Mouse (Mus musculus) ovary, postnatal 10 days (tissue): Measurements from ENCODE around the gene Poc5.

Experiments
- DNase-seq: peaks from one replicate; pipeline ENCODE4 v3.0.0; 2022; ENCODE audit warnings: low spot score

The Poc5 gene

DNA sequence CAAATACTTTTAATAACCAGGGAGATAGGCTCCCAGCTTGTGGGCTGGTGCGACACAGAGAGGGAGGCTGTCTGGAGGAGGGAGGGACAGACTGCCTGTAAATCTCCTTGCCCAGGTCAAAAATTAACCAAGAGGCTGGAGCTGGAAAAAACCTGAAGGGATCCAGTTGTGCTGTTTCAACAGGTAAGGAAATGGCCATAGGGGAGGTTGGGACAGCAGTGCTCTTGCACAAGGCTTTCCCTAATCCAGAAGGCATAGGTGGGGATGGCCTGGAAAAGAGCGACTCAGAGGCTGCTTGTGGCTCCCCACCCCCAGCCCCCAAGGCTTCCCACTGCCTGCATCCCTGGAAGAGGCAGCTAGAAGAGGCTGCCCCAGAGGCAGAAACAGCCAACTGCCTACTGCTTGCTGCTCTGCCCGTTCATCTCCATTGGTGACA lies 44.3 kb downstream of the Poc5 start:
- no peak for DNase-seq

DNA sequence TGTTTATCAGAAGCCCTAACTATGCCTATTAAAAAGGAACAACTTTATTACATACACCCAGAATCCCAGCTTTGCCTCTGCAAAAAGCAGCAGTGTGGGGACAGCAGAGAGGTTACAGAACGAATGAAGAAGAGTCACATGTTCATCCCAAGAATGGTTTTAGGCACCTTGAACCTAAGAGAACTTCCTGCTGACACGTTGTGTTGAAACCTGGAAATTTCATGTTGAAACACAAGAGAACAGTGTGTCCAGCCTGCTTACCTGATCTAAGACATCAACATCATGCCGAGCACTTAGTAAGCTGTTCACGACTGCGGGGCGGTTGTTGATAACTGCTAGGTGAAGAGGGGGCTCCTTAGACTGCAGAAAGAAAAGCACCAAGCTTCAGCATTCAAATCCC lies 44.9 kb downstream of the Poc5 start:
- DNase-seq: no peak

DNA sequence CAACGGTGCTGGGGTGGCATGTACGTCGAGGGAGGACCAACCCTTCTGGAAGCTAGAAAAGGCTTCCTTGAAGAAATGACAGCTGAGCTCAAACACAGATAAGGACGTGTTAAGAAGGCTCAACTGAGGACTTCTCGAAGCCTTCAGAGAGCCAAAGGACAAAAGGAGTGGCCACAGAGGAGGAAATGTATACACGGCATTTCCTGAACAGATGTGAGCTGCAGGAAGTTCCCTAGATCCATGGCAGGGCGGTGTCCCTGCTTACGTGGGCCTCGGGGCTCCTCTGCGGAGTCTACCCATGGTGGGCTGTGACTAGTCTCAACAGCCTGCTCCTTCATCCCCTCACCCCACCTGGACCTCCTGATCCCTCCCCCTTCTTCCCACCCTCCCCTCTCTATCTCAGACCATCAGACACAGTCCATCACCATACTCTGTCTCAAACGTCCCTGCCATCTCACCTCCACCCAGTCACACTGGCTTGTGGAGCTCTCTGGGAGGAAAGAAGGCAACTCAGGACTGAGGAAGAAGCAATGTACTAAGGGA lies 45.6 kb downstream of the Poc5 start:
- no peak for DNase-seq

DNA sequence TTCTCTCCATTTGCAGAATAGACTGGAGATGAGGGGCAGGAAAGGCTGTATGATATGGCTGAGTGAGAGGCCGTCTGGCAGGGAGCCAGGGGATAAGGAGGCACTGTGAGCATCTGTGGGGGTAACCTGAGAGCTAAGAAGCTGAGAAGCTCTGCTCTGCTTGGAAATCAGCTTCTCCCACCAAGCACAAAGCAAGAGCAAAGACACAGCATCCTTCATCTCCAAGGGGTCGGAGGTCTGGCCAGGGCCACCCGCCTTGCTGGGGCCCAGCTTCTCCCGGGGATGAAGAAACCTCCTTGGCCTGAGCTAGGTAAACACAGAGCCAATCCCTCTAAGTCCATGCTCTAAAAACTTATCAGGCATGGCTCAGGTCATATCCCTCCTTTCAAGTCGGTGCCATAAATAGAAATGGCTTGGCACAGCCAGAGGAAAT lies 46.8 kb downstream of the Poc5 start:
- DNase-seq: no peak

DNA sequence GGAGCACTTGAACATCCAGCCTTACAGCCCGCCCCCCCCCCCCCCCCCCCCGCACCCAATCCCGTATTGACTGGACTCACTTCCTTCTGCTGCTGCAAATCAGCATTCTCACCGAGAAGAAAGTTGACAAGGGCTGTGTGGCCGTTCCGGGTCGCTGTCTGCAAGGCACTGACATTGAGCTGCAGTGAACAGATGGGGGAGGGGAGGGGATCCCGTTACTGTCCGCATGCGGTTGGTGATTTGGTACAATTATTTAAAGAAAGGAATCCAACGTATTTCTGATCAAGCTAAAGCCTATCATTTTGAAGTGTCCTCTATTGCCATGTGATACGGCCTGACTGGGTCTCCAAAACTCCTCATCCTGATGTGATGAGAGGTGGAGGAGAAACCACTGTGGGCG lies 47.7 kb downstream of the Poc5 start:
- DNase-seq: no peak

DNA sequence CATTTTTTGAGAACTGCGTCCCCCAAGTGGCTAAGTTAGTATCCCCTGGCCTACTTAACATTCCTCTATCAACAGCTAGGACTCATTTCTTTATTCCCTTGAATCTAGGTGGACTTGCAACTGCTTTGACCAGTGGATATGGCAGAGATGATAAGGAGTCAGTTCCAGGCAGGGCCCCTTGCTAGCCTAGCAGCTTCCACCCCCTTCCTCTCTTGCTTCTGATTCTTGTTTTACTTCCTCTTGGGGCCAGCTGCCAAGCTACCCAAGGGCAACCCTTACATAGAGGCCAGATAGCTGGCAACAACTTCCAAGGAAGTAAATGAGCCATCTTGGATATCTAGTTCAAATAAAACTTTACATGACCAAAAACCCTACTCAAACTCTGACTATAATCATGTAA lies 48.8 kb downstream of the Poc5 start:
- no peak for DNase-seq

DNA sequence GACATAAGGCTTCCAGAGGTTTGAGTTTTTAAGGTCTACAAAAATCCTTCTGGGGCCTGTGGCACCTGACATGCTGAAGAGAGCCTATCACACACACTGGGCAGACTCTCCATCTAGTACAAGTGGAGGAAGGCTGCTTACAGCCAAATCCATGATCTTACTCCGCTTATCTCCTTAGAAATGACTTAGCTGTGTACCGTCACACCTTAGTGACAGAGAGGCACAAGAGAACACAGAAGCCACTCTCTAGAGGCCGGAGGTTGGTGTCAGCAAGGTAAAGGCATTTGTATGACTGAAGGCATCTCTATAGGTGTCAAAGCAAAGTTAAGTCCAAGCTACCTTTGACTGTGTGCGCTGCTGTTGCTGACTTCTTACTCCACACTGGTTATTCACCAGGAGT lies 52.3 kb downstream of the Poc5 start:
- DNase-seq: no peak

DNA sequence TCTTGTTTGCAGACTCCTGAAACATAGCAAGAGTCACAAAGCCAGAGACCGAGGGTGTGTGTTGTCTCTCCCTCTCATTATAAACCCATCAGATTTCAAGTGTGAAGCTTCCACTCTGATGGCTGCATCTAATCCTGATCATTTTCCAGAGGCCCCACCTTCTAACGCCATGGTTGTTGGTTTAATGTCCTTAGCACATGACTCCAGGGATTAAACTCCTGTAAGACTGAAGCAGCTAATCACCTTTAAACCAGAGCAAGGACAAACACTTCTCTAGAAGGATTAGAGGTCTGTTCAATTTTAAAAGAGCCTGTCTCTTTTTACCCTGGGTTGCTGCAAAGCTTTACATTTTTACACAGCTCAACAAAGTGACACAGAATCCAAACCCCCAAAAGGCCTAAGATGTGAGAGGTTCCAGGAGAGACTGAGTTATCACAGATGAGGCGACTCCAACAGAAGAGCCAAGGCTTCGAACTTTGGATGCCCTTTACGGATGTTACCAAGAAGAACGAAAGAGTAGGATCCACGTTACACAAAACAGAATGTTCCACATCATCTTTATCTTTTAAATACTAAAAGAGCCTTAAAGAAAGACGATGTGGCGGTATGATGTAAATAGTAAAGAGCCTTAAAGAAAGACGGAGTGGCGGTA lies 62.2 kb downstream of the Poc5 start:
- no peak for DNase-seq

DNA sequence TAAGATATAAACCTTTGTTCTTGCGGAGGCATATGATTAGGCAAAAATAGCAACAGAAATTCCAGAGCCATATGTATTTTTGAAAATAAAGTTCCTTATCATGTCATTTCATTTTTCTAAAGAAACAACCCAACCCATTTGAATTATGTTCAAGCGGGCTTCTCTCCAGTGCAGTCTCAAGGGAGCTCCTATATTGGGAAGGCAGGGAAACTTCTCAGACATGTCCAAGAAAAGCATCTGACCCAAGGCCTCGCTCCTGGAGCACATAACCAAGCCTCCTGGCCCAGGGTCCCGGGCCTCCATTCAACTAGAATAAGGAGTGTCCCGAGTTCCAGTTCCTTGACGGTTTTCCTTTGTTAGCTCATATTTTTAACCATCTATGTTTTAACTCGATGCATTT lies 62.8 kb downstream of the Poc5 start:
- DNase-seq: no peak

DNA sequence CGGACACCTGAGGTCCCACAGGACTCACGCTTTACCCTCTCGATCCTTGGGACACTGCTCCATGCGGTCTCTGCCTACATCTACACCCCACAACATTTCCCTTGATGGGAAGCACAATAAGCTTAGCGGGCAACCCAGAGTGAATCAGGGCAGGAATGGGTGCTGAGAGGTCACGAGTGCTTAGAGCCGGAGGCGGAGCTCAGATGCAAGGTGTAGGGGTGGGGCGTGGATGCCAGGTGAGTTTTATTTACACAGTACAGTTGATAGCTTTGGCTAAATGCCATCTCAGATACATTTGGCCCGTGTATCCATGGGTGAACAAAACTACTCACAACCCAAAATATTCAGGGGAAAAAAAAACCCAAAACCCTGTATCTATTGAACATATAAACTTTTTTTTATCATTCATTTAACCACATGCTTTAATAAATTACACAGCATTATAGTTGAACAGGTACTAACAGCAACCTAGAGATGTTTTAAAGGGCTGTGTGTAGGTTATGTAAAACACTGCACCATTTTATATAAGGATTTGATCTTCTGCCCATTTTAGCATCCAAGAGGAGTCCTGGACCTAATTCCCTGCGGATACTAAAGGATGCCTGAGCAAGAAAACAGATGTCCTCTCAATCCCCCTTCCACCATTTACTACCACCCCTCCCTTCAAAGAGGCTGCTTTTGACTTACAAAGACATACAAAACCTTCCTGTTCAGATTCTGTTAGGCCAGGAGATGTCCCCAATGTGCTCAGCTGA lies 63.5 kb downstream of the Poc5 start:
- no peak for DNase-seq

DNA sequence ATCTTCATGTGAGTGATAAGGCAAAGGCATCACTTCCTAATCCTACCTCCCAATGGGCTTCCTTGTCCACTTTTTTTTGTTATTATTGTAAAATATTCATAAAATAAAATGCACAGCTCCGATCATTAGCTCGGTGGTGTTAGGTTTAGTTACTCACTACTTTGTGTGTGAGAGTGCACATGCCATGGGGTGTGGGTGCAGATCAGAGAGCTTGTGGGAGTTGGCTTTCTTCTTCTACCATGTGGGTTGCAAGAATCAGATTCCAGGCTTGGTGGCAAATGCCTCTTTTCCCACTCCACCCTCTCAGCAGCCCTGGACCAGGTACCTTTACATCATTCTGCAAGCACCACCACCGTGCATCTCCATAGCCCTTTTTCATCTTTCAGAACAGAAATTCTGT lies 64.5 kb downstream of the Poc5 start:
- no peak for DNase-seq

DNA sequence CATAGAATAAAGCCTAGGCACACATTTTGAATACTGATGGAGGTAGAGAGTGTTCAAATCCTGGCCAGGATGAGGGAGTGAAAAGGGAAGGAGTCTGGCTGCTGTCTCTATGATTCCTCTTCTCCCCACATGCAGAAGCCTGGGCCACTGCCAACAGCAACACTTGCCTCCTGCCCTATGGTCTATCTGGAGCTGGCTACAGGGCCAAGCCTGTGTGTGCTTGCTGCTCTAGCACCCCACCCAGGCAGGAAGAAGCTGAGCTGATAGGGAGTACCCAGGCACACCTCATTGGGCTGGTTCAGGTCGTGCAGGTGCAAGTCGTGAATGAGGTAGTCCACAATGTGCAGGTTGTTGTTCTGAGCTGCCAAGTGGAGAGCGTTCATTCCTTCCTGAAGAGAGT lies 66.2 kb downstream of the Poc5 start:
- no peak for DNase-seq

DNA sequence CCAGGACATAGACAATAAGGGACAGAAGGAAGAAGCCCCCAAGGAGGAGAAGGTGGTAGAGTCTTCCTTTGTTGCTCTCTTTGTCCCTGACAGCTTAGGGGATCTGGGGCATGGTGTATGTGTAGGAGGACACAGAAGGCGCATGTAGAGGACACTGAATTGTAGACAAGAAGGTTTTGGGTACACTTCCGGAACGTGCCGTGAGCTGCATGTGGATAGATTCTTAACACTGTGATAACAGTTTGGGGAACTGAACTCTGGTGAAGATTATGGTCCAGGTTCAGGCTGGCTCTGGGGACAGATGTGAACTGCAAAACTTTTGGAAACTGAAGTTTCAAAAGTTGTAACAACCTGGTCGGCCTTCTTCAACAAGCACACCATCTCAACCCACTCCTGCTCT lies 69.5 kb downstream of the Poc5 start:
- DNase-seq: no peak

DNA sequence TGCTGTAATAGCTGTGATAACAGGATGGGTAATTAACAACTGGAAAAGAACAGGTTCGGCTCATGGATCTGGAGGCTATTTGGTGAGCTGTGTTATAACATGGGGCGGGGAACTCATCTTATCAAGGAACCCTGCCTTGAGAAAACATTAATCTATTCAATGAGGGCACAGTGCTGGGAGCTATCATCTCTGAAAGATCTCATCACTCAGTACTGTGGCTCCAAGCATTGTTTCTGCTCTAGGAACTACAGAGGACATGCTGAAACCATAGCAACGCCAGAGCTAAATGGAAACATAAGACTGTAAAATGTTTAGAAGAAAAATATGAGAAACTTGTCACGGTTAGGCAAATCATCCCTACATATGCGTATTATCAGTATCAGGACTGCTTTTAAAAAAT lies 69.9 kb downstream of the Poc5 start:
- DNase-seq: no peak

DNA sequence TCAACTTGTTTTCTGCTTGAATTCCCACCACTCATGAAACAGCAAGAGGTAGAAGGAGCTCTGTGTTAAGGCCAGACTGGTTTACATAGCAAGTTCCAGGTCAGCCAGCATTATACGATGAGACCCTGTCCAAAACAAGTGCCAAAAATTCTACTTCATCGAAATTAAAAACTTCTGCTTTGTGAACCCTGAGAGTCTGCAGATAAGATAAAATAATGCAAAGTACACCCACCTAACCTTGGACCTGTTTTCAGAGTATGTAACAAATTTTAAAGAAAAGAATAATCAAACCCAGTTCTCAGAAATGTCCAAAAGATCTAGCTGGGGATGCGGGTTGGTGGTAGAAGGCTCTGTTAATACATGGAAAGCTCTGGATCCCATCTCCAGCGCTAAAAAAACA lies 70.5 kb downstream of the Poc5 start:
- no peak for DNase-seq

DNA sequence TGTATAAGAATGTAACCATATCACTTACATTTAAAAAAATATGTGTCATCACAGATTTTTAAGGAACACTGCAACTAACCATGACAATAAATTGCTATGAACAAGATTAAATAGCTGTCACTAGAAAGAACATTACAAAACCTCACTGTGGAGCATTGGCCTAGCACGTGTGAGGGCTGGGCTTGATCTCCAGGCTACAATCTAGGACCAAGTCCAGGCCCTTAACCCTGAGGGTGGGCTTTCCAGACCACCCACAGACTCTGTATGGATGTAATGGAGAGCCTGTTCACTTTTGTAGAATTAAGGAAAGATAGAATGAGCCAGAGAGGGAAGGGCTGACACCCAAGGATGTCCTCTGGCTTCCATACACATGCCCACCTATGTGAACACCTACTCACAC lies 74.5 kb downstream of the Poc5 start:
- DNase-seq: no peak

DNA sequence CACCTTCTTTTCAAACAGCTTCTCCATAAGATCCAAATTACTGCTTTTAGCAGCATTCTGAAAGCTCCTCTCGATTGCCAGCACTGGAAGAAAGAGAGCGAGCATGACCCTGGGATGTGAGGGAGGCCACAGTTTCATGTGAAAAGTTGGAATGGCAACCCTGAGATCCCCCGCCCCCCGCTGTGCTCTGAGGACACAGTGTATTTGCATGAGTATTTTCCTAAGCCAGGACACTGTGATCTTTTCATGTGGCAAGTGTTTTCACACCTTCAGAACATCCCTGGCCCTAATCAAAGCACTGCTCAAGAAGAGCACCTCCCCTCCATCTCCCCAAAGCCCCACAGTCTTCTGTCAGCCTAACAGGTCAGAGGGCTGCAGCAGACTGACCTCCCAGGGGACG lies 77.2 kb downstream of the Poc5 start:
- DNase-seq: no peak
